In the genomic region with DNA sequence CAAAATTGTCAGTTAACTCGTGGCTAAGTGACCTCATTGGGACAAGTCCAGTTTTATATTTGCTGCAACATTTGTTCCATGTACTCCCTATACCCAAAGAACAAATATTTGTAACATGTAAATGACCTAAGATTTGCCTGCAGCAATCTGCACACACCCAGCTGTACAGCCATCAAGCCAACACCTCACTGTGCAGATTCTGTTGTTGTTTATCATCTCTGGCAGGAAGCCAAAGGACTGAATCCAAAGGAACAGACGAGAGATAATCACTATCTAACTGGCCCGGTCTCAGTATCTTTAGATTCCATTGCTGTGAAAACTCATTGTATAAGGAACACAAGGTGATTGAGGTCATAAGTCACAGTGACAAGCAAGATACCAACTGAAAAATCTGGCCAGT, we compare ENCODE assay signal across 7 mouse cellular contexts.
DNase-seq lines count a peak whose midpoint lies in the region; ATAC-seq lines count a peak whose summit lies in the region.

No protein-coding gene starts in this region.

- no peak overlapping the region for H3K4me3 ChIP-seq in hindbrain, embryonic 15.5 days
- H3K4me3 ChIP-seq in hindbrain, embryonic 10.5 days = no peak overlapping the region
- H3K4me3 ChIP-seq in heart, embryonic 15.5 days = no peak overlapping the region

- 29% methylated on average over 3 of the region's 3 CpGs for WGBS in hindbrain, embryonic 15.5 days
- WGBS in hindbrain, embryonic 10.5 days = 71% methylated on average over 3 of the region's 3 CpGs
- WGBS in heart, embryonic 15.5 days = 10% methylated on average over 3 of the region's 3 CpGs

- H3K9ac ChIP-seq in hindbrain, embryonic 15.5 days = no peak overlapping the region
- no peak overlapping the region for H3K9ac ChIP-seq in heart, embryonic 15.5 days

- no peaks in the 10 kb centered on the region for H3K27me3 ChIP-seq in hindbrain, embryonic 15.5 days
- no peaks in the 10 kb centered on the region for H3K27me3 ChIP-seq in hindbrain, embryonic 10.5 days (ENCODE audit: insufficient read depth, poor library complexity, severe bottlenecking)
- H3K27me3 ChIP-seq in heart, embryonic 15.5 days = no peaks in the 10 kb centered on the region

- ATAC-seq in hindbrain, embryonic 15.5 days (ENCODE audit: low FRiP score, low read depth) = peak; percentile 59; the same call in 1 of the 2 replicates
- ATAC-seq in heart, embryonic 15.5 days (replicated peaks; ENCODE audit: insufficient number of reproducible peaks, insufficient read depth, low FRiP score, low read depth) = peak; percentile 72; the same call in 1 of the 2 replicates

- no peaks in the 10 kb centered on the region for H3K9me3 ChIP-seq in hindbrain, embryonic 15.5 days
- H3K9me3 ChIP-seq in hindbrain, embryonic 10.5 days = no peaks in the 10 kb centered on the region
- no peaks in the 10 kb centered on the region for H3K9me3 ChIP-seq in heart, embryonic 15.5 days (replicated peaks)

- H3K36me3 ChIP-seq in hindbrain, embryonic 15.5 days = no peaks in the 10 kb centered on the region
- H3K36me3 ChIP-seq in hindbrain, embryonic 10.5 days = no peaks in the 10 kb centered on the region
- no peaks in the 10 kb centered on the region for H3K36me3 ChIP-seq in heart, embryonic 15.5 days

- no peak overlapping the region for H3K4me2 ChIP-seq in hindbrain, embryonic 15.5 days
- H3K4me2 ChIP-seq in heart, embryonic 15.5 days = no peak overlapping the region

- no peaks in the 10 kb centered on the region for H3K4me1 ChIP-seq in hindbrain, embryonic 15.5 days (replicated peaks)
- H3K4me1 ChIP-seq in hindbrain, embryonic 10.5 days (replicated peaks) = no peaks in the 10 kb centered on the region
- H3K4me1 ChIP-seq in heart, embryonic 15.5 days (replicated peaks) = peaks cover 20% of the 10 kb centered on the region

- no peak for DNase-seq in hindbrain, embryonic 10.5 days (ENCODE audit: low spot score)
- DNase-seq in retina, postnatal 1 day = peak; percentile 67
- DNase-seq in retina, embryonic 14.5 days (ENCODE audit: low spot score) = no peak
- no peak for DNase-seq in adrenal gland, postnatal 10 days
- no peak for DNase-seq in adrenal gland, postnatal 36 days

- H3K27ac ChIP-seq in hindbrain, embryonic 15.5 days (replicated peaks) = no peak overlapping the region
- H3K27ac ChIP-seq in hindbrain, embryonic 10.5 days = no peak overlapping the region
- peak overlapping the region; percentile 84 for H3K27ac ChIP-seq in heart, embryonic 15.5 days
